Comparison of ENCODE assay signal across 9 mouse cellular contexts in the genomic region with DNA sequence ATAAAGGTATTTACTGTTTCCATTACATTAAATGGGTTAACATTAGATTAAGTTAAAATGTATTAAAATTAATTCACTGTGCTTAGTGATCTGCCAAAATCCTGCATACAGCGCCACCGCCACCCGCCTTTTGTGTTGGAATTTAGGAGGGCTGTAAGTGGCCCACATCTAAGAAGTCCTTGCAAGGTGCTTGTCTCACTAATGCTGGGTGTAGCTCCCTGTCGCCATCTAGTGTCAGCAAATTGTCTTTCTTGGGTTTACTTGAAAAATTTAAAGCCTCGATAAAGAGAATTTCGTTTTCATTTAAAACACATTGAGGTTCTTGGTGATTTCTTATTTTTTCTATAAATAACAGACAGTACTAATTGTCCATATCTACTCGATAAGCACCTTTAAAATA. TPM values are rescaled to one million over a fixed set of nuclear protein-coding genes. Genes with fewer than 3 reads are reported as not detected.
DNase-seq lines count a peak whose midpoint lies in the region; ATAC-seq lines count a peak whose summit lies in the region.
"Had no signal": no experiment of that assay in that cellular context is flagged by ENCODE, and none has a peak within 500 bp of the region (broad histone marks: within the 10 kb centered on the region; RNA-seq: fewer than 3 reads in every experiment).

No protein-coding gene starts in this region.

- H3K27ac ChIP-seq in kidney, embryonic 16.5 days (ENCODE audit: low read length) = no peak overlapping the region

- ATAC-seq in kidney, embryonic 16.5 days (ENCODE audit: low FRiP score, low TSS enrichment) = no peak

- intact Hi-C loops in heart, postnatal 10 days (cut with DNase I) = loop anchor here (1.0 kb wide), 1 partner anchor 114 kb away; no protein-coding TSS in a partner anchor

- H3K9ac ChIP-seq in kidney, embryonic 16.5 days (replicated peaks; ENCODE audit: low read length) = no peak overlapping the region

- H3K27me3 ChIP-seq in kidney, embryonic 16.5 days (ENCODE audit: insufficient read depth, low read length) = no peaks in the 10 kb centered on the region

- 31% methylated on average over 7 of the region's 7 CpGs for WGBS in kidney, embryonic 16.5 days

- H3K36me3 ChIP-seq in kidney, embryonic 16.5 days (ENCODE audit: insufficient read depth, low read length) = peaks cover 31% of the 10 kb centered on the region

- no peak overlapping the region for H3K4me2 ChIP-seq in kidney, embryonic 16.5 days (replicated peaks; ENCODE audit: low read depth, low read length)

- H3K9me3 ChIP-seq in kidney, embryonic 16.5 days (ENCODE audit: low read length) = no peaks in the 10 kb centered on the region

- no peak overlapping the region for H3K4me3 ChIP-seq in kidney, embryonic 16.5 days (ENCODE audit: low read length)

- peak; percentile 53 for DNase-seq in kidney, adult 18-20 months
- DNase-seq in NIH3T3 (ENCODE audit: low read depth) = peak; percentile 91
- DNase-seq in cerebellum, postnatal 14 days = peak; percentile 85 to 86
- peak; percentile 69 to 85 for DNase-seq in heart, postnatal 10 days
- peak; percentile 73 to 76 for DNase-seq in left cerebral cortex, adult 18-20 months (ENCODE audit: low spot score in 2 of 2)
- DNase-seq in natural killer cell, adult 2 months (ENCODE audit: low spot score in 2 of 2) = peak; percentile 56 to 68
- DNase-seq in thymus, postnatal 14 days = peak; percentile 69

- H3K4me1 ChIP-seq in kidney, embryonic 16.5 days (ENCODE audit: insufficient read depth, low read length) = peaks cover 3% of the 10 kb centered on the region; the same call in 1 of the 2 replicates

RNA-seq across cellular contexts. Expression of a gene that starts 35.6 kb away (rescaled TPM):
- polyA plus RNA-seq in kidney, embryonic 16.5 days (2015; fragmentation: Nextera tagmentation; extraction: Ambion mirVana) = 0.55 and 0.74 TPM in 2 replicates
- total RNA-seq in heart, postnatal 10 days (2021) = not detected
- under 1 TPM; 0.16 to 0.30 TPM for total RNA-seq in left cerebral cortex, adult 18-20 months (2021)
- total RNA-seq: gastrocnemius, postnatal 36 days had no signal

RNA-seq across cellular contexts. Expression of a gene that starts 54.3 kb away (rescaled TPM):
- polyA plus RNA-seq in kidney, embryonic 16.5 days (2015; fragmentation: Nextera tagmentation; extraction: Ambion mirVana) = 5.6 and 6.5 TPM in 2 replicates
- total RNA-seq in heart, postnatal 10 days (2021) = 10 to 100 TPM; 19.9 to 22.6 TPM
- total RNA-seq in left cerebral cortex, adult 18-20 months (2021) = 100 to 1,000 TPM; 150 to 165 TPM

Comparison
In these comparisons a context has a peak if more than half of its experiments do, and no peak if none do; other contexts are left out.
1. RNA of a gene that starts 54.3 kb away (total RNA-seq): 150 to 165 TPM in left cerebral cortex, adult 18-20 months; 19.9 to 22.6 TPM in heart, postnatal 10 days; every median in the first group is over 4 times any median in the second.
2. Peak in every context shown above with its lines, with median percentiles within 50 percentile points of each other: DNase-seq.